Mouse (Mus musculus) layer of hippocampus, adult 18-20 months (tissue): ENCODE data around the gene BC051019. TPM values are rescaled to one million over a fixed set of nuclear protein-coding genes. Genes with fewer than 3 reads are reported as not detected.

ENCODE experiments used
- DNase-seq, 2 experiments: peaks; one replicate each; pipeline ENCODE4 v3.0.0; 2022; ENCODE audit warnings: low spot score in 2 of 2
- total RNA-seq, 2 experiments: library from RNA; stranded (reverse); gene quantifications; 2 replicates each; pipeline ENCODE4 v1.2.3; 2021

Gene BC051019
- total RNA-seq, 2 experiments from 2014 or later, result 0.15 to 0.20 TPM

DNA sequence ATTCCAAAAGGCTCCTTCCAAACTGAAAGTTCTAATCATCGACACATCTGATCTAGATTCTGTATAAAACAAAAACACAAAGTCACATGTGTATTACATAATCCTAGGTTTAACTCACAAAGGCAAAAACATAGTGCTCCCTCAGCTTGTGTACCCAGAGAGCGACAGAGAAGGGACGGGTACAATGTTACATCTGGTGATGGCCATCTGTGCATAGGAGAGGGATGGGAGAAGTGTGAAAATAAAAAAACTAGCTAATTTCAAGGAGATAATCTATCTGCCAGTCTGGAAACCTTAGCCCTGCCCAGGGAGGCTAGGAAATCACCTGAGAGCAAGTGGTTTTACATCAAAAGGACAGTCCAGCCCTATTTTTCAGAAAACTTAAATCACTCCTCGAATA is 61.0 kb downstream of the BC051019 start:
- DNase-seq, result peak; percentile 64 to 81

Other genes starting within 250 kb of the BC051019 start
- 1 to 10 TPM; 6.2 to 7.2 TPM for gene Trim66, start 215.7 kb downstream of the BC051019 start, total RNA-seq
- 100 to 1,000 TPM; 158 to 159 TPM for gene Rpl27a, start 204.7 kb downstream of the BC051019 start, total RNA-seq
- gene St5, start 20.2 kb downstream of the BC051019 start, total RNA-seq, result 10 to 100 TPM; 43.5 to 47.8 TPM
- gene Akip1, start 20.2 kb downstream of the BC051019 start, total RNA-seq, result 1 to 10 TPM; 5.1 to 6.5 TPM
- not detected for gene Ascl3, start 7.9 kb upstream of the BC051019 start, total RNA-seq
- 100 to 1,000 TPM; 102 to 104 TPM for gene Tmem9b, start 29.0 kb upstream of the BC051019 start, total RNA-seq
- 100 to 1,000 TPM; 215 to 224 TPM for gene Nrip3, start 58.2 kb upstream of the BC051019 start, total RNA-seq
- 1 to 10 TPM; 1.3 to 1.4 TPM for gene Scube2, start 141.8 kb upstream of the BC051019 start, total RNA-seq
- 100 to 1,000 TPM; 215 to 216 TPM for gene Dennd5a, start 236.6 kb upstream of the BC051019 start, total RNA-seq